Mouse (Mus musculus) lung, postnatal 0 days (tissue): Measurements from ENCODE around the gene Zdhhc3. TPM values are rescaled to one million over a fixed set of nuclear protein-coding genes. Genes with fewer than 3 reads are reported as not detected.

Experiments
- ATAC-seq: fragments of 200-750 bp; cut with Nextera tagmentation; 2 replicates; pipeline ENCODE4 v1.8.0; 2017; ENCODE audit warnings: moderate library complexity
- DNase-seq: peaks from one replicate; pipeline ENCODE4 v3.0.0-alpha.2; 2016; ENCODE audit warnings: low spot score
- H3K27ac ChIP-seq: fragments of 300-500 bp; sonication (generic); 2 replicates; pipeline ENCODE4 v1.5.1; 2014; ENCODE audit warnings: antibody characterized with exemption, mild to moderate bottlenecking, low read length, mixed read lengths
- H3K27me3 ChIP-seq: fragments of 300-500 bp; sonication (generic); replicated peaks from 2 replicates; pipeline ENCODE4 v1.6.1; 2014; ENCODE audit warnings: low read length, mixed read lengths; ENCODE audit not compliant: insufficient read depth
- H3K36me3 ChIP-seq: fragments of 300-500 bp; sonication (generic); 2 replicates; pipeline ENCODE4 v1.6.1; 2014; ENCODE audit warnings: low read length, mixed read lengths; ENCODE audit not compliant: insufficient read depth
- H3K4me1 ChIP-seq: fragments of 300-500 bp; sonication (generic); 2 replicates; pipeline ENCODE4 v1.6.1; 2014; ENCODE audit warnings: antibody characterized with exemption, low read depth, low read length, mixed read lengths; ENCODE audit not compliant: insufficient read depth
- H3K4me2 ChIP-seq: fragments of 300-500 bp; sonication (generic); replicated peaks from 2 replicates; pipeline ENCODE4 v1.6.1; 2014; ENCODE audit warnings: low read depth, mild to moderate bottlenecking, low read length, moderate library complexity, mixed read lengths
- H3K4me3 ChIP-seq: fragments of 300-500 bp; sonication (generic); 2 replicates; pipeline ENCODE4 v1.5.1; 2014; ENCODE audit warnings: low read depth, low read length
- H3K9ac ChIP-seq: fragments of 300-500 bp; sonication (generic); replicated peaks from 2 replicates; pipeline ENCODE4 v1.6.1; 2014; ENCODE audit warnings: low read depth, mild to moderate bottlenecking
- H3K9me3 ChIP-seq: fragments of 300-500 bp; sonication (generic); 2 replicates; pipeline ENCODE4 v1.6.1; 2016; ENCODE audit warnings: low read length, mixed read lengths
- CTCF ChIP-seq: IDR thresholded peaks from 2 replicates; pipeline ENCODE4 v1.5.1; 2016; ENCODE audit warnings: antibody characterized with exemption, mild to moderate bottlenecking
- EP300 ChIP-seq: IDR thresholded peaks from 2 replicates; pipeline ENCODE4 v1.6.1; 2016; ENCODE audit warnings: antibody characterized with exemption, mild to moderate bottlenecking, control low read depth
- WGBS: fragments of 180-500 bp; shearing (Covaris S2); extraction: QIAGEN DNeasy Blood & Tissue Kit; methylation state at CpG from one replicate; pipeline ENCODE4 v1.1.7; 2014; 5-methylcytosine and 5-hydroxymethylcytosine counted together
- polyA plus RNA-seq: library from polyadenylated mRNA; unstranded; fragments of >200 nt; fragmentation: Nextera tagmentation; extraction: Ambion mirVana; gene quantifications from 2 replicates; pipeline ENCODE4 v1.2.1, GENCODE M21; 2015

Zdhhc3 gene
- polyA plus RNA-seq, 1 experiment from 2014 or later: 130 TPM

DNA sequence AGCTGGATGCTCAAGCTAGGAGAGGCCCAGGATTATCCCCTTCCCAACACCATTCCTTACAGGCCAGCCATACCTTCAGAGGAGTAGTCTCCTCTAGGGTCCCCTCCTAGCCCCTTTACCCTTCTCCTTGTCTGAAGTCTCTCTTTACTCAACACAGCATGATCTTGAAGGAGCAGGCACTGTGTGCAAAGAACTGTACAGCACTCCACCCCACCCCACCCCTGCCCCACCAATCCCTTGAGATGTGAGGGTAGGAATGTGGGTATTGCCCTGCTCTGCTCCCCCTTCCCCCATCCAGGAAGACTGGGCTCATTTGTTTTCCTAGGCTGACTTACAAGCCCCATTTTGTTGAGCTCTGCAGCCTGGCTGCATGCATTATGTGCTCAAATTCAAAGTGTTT is 8.6 kb downstream of the Zdhhc3 start:
- TF ChIP-seq CTCF (no peak), EP300 (0 out of 2 replicates have a peak, but pooled peaks have one; percentile 1)
- H3K4me3 ChIP-seq: no peak overlapping the region
- peaks cover 4% of the 10 kb centered on the region; the same call in 1 of the 2 replicates for H3K4me1 ChIP-seq
- ATAC-seq: peak; percentile 76
- peak overlapping the region; percentile 69 for H3K27ac ChIP-seq
- no peak overlapping the region for H3K4me2 ChIP-seq
- peaks cover 12% of the 10 kb centered on the region for H3K36me3 ChIP-seq
- no peaks in the 10 kb centered on the region for H3K27me3 ChIP-seq
- no peaks in the 10 kb centered on the region for H3K9me3 ChIP-seq
- H3K9ac ChIP-seq: no peak overlapping the region
- DNase-seq: peak; percentile 73

DNA sequence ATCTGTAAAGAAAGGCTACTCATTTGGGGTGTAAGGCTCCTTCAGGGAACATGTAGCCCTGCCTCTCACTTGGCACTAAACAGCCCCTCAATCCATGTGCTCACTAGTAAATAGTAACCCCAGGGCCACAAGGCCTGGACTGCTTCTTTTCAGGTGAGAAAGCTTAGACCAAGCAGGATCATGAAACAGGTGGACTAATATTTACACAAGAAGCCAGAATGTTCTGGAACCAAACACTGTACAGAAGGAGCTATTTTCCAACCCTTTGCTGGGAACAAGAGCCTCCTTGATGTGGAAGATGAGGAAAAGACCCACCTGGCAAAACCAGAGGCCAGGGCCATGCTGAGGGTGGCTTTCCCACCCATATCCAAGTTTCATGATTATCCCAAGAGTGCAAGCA is 9.6 kb downstream of the Zdhhc3 start:
- no peaks in the 10 kb centered on the region for H3K9me3 ChIP-seq
- H3K36me3 ChIP-seq: peaks cover 13% of the 10 kb centered on the region
- TF ChIP-seq CTCF (no peak), EP300 (peak; percentile 51)
- ATAC-seq (peak; percentile 47), DNase-seq (peak; percentile 52)
- H3K27ac ChIP-seq: peak overlapping the region; percentile 69
- H3K4me1 ChIP-seq: peaks cover 4% of the 10 kb centered on the region; the same call in 1 of the 2 replicates
- H3K4me3 ChIP-seq: no peak overlapping the region
- H3K27me3 ChIP-seq: no peaks in the 10 kb centered on the region
- H3K4me2 ChIP-seq: no peak overlapping the region
- H3K9ac ChIP-seq: no peak overlapping the region

DNA sequence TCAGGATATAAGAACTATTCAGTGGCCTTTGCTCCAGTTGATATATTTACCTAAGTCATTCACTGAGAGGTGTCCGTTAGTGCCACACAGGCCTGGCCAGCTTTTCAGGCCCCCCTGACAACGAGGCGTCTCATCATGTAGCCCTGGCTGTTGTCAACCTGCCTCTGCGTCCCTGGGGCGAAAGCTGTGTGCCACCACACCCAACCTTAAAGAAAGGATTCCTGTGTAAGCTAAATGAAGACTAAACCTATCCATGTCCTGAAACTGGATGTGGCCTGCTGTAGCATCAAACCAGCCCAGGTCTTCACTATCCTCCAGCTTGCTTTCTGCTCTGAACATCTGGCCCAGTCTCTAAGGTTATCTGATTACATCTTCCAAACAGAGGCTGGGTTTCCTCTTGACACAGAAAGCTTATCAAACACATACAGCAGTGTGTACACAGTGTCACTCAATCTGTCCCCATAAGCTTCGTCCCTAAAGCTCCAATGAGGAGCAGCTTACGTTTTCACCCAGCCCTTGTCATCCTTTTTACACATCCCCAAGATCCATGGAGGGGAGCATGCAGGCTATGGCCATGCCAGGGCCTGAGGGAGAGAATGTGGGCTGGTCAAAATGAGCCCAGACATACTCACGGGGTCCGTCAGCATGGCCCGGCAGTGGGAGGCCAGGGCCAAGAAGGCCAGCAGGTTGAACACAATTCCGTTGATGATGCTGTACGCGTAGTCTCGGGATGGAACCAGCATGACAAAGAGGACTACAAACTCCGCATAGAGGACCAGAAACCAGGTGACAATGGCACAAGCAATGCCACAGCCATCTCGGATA is 13.2 kb downstream of the Zdhhc3 start:
- no peak for ATAC-seq
- Histone ChIP-seq H3K4me3 (no peak overlapping the region), H3K36me3 (peaks cover 36% of the 10 kb centered on the region), H3K9me3 (no peaks in the 10 kb centered on the region), H3K9ac (no peak overlapping the region), H3K27me3 (no peaks in the 10 kb centered on the region), H3K4me1 (peaks cover 3% of the 10 kb centered on the region; the same call in 1 of the 2 replicates), H3K4me2 (no peak overlapping the region), H3K27ac (no peak overlapping the region)
- DNase-seq: no peak
- WGBS: 85% methylated on average over 16 of the region's 16 CpGs
- no peak for TF ChIP-seq CTCF
- TF ChIP-seq EP300: no peak

DNA sequence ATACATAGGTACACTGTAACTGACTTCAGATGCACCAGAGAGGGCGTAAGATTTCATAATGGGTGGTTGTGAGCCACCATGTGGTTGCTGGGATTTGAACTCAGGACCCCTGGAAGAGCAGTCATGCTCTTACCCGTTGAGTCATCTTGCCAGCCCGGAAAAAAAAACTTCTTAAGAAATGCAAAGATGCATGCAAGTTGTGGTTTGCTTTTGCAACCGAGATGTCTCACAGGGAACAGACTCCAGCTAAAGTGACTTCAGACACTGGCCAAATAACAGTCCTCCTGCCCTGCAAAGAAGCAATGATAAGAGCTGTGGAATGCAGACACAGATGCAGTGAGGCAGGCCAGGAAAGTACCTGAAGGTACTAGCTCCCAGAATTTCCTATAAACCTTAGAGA is 22.2 kb downstream of the Zdhhc3 start:
- WGBS: 66% methylated on average over 4 of the region's 4 CpGs
- DNase-seq (no peak), ATAC-seq (no peak)
- Histone ChIP-seq H3K27me3 (no peaks in the 10 kb centered on the region), H3K9ac (no peak overlapping the region), H3K4me3 (no peak overlapping the region), H3K4me2 (no peak overlapping the region), H3K27ac (no peak overlapping the region), H3K4me1 (peaks cover 3% of the 10 kb centered on the region; the same call in 1 of the 2 replicates), H3K36me3 (peaks cover 38% of the 10 kb centered on the region), H3K9me3 (no peaks in the 10 kb centered on the region)
- TF ChIP-seq CTCF (no peak), EP300 (no peak)

DNA sequence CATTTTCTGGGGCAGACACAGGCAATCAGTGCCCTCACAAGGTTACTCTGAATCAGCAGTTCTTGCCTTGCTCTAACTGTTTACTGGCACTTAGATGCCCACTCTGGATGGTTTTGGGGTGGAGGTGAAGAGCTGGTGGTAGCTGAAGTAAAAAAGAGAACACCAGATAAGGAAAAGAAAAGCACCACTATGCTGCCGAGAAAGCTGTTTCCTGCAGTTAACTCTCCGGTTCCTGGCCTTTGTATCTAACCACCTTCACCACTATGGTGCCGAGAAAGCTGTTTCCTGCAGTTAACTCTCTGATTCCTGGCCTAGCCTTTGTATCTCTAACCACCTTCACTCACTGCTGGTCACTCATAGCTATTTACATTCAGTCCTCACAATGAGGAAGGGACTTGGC is 25.4 kb downstream of the Zdhhc3 start:
- Histone ChIP-seq H3K9ac (no peak overlapping the region), H3K4me2 (no peak overlapping the region), H3K9me3 (no peaks in the 10 kb centered on the region), H3K4me3 (no peak overlapping the region), H3K4me1 (peaks cover 6% of the 10 kb centered on the region; the same call in 1 of the 2 replicates), H3K27ac (peak overlapping the region; percentile 57; the same call in 1 of the 2 replicates), H3K36me3 (peaks cover 46% of the 10 kb centered on the region), H3K27me3 (no peaks in the 10 kb centered on the region)
- no peak for ATAC-seq
- TF ChIP-seq EP300: no peak
- TF ChIP-seq CTCF: no peak
- no peak for DNase-seq
- WGBS: 55% methylated on average over 3 of the region's 3 CpGs

DNA sequence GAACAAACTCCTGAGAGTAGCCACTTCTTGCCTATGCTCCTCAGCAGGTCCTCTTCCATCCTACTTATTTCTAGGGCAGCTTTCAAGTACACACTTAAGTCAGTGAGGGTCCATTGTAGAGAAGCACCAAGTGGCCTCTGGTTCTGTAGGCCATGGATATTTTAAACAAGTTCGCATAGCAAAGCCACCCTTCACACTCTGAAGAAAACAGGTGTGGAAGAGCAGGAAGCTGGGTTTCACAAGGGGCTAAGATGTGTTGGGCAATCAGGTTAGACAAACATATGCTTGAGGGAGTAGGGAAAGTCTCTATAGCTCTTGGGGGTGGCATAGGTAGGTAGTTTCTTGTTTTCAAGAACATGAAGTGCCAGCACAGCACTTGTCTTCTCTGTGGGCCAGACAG is 27.6 kb downstream of the Zdhhc3 start:
- H3K27me3 ChIP-seq: no peaks in the 10 kb centered on the region
- H3K4me2 ChIP-seq: no peak overlapping the region
- peaks cover 6% of the 10 kb centered on the region; the same call in 1 of the 2 replicates for H3K4me1 ChIP-seq
- H3K9ac ChIP-seq: no peak overlapping the region
- H3K9me3 ChIP-seq: no peaks in the 10 kb centered on the region
- peak overlapping the region; percentile 87; the same call in 1 of the 2 replicates for H3K27ac ChIP-seq
- H3K4me3 ChIP-seq: no peak overlapping the region
- WGBS: 41% methylated on average over 1 of the region's 1 CpGs
- peak; percentile 96 for DNase-seq
- peaks cover 54% of the 10 kb centered on the region for H3K36me3 ChIP-seq
- TF ChIP-seq EP300 (peak; percentile 96), CTCF (no peak)
- peak; percentile 93 for ATAC-seq
